Mouse (Mus musculus): Measurements from ENCODE around the gene Mturn. TPM values are rescaled to one million over a fixed set of nuclear protein-coding genes. Genes with fewer than 3 reads are reported as not detected.
A peak's percentile ranks its signal among the peaks of the same experiment; 100 is the strongest.

Gene Mturn
- total RNA-seq, 2 experiments from 2014 or later, result 14.5 to 16.1 TPM

- no peak for DNase-seq (ENCODE audit: low spot score)
- intact Hi-C loops (cut with DNase I), result no loop called here
Measured at GRCm38 (mm10) chr6:54691368-54692116, 10.1 kb downstream of the Mturn start.

DNA sequence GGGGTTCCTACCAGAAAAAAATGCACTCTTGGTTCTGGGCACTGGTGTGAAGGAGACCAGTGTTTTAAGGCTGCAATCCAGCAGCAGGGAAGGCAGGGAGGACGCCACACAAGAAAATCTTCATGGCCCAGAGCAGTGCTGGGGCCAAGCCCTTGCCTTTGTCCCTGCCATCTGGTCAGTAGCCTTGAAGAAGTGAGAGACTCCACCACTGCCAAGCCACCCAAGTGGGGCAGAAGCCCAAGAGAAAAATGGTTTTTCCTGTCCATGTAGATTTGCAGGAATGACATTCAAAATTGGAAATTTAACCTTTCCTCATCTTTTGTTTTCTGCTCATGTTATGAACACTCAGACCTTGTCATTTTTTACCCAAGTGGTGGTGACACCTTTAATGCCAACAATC is 10.8 kb downstream of the Mturn start:
- DNase-seq (ENCODE audit: low spot score), result no peak
- intact Hi-C loops (cut with DNase I), result no loop called here

DNA sequence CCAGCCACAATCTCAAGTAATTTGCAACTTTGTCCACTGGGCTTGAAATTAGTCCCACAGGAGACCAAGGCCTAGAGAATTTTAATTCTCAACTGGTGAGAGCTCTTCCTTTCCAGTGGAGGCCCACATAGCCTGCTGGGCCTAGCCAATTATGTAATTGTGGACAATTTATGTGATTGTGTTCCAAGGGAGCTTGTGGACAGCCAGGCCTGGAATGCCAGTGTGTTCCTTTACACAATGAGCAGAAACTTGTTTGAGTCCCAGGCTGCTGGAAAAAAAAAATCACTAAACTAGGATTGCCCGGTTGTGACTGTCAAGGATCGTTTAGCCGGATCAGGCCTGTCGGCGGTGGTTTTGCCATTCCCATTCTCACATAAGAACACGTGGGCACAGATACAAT is 11.9 kb downstream of the Mturn start:
- DNase-seq (ENCODE audit: low spot score), result no peak
- intact Hi-C loops (cut with DNase I), result no loop called here

- DNase-seq (ENCODE audit: low spot score), result no peak
- intact Hi-C loops (cut with DNase I), result no loop called here
Measured at GRCm38 (mm10) chr6:54698691-54699476, 17.5 kb downstream of the Mturn start.

DNA sequence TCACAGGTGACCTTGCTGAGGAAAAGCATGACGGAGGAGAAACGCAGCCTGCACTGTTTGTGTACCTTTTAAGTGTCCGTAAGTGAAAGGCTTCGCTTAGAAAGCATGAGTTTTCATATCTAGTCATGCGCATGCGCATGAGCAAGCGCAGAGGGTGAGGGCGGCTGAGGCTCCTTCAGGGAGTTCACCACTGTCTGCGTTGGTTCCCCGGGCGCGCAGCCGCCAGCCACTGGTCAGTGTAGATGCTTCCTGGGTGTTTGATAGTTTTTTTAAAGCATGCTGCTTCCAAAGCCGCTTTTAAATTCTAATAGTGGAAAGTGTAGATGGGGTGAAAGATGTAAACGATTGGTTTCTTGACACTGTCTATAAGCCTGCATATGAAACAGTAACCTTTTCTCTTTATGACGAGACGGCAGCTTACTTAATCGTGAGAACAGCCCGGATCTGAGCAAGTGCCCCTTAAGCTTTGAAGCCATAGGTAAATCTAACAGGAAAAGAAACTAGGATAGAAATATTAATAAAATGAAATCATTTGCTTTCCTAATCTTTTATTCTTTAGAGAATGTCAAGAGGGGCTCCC is 18.1 kb downstream of the Mturn start:
- intact Hi-C loops (cut with DNase I), result no loop called here
- DNase-seq (ENCODE audit: low spot score), result peak; percentile 49

DNA sequence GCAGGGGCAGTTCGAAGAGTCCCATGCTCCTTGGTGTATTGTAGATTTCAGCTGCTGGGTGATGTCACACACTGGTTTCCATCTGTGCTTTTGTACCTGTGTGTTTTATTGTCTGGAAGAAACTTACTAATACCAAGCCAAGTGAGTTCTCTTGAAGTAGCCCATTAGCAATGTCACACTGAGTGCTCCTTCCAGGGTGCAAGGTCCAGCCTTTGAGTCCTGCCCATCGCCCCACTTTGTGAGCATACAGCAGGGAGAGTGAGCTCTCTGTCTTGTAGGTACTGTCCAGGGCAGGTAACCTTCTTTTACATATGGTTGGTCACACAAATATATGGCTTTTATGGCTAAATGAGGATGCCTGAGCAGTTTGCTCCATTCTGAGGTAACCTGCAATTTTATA is 19.1 kb downstream of the Mturn start:
- intact Hi-C loops (cut with DNase I), result no loop called here
- DNase-seq (ENCODE audit: low spot score), result no peak

DNA sequence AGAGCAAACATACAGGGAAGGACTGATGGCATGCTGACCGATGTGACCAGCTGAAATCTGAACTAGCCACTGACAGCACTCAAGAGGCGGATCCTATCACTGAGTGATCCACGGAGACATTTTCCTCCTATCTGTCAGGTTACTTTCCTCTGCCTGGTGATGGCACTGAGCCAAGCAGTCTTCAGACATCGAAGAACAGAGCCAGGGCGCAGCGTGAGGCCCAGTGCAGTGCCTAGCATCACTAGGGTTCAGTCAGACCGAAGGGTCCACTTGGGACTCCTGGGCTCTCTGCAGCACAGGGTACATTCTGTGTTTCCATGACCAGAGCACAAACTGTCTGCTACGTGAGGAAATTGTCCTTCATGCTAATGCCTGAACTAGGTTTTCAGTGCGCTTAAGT is 20.5 kb downstream of the Mturn start:
- intact Hi-C loops (cut with DNase I), result no loop called here

DNA sequence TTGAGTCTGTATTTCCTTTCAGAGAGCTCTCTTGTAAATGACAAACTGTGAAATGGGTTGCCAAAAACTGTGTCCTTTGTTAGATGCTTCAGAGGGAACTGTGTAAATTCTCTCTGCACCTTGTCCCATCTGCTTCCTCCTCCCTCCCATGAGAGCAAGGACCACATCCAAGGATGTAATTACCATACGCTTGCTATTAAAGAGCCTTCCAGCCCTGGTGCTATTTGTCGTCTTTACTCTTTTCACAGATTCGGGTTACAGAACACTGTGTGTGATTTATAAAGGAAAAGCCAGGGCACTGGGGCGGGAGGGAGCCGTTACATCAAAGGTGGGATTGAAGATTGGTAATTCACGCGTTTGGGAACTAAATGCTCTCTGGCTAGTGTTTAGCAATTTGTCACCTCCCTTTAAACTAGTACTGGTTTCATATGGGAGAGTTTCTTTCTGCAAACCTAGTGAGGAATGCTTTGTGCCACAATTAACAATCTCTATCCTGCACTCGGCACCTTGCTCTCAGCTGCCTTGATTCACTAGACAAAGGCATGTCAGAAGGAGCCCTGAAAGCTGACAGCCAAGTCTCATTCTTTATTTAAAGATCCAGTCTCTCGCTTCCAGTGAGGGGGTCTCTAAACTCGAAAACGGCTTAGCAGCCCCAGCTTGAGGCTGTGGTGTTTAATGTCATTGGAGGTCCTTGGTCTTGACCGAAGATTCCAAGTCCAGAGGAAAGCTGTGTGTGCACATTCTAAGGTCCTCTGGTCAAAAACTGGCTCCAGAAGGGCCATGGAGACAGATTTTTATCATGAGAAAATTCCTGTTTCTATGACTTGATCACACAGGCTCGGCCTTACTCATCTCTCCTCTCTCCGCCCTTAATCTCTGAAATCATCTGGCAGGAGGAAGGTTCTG is 22.5 kb downstream of the Mturn start:
- DNase-seq (ENCODE audit: low spot score), result no peak

More for the DNA sequence above, 20.5 kb downstream of the Mturn start:
- no peak for DNase-seq (ENCODE audit: low spot score)

DNA sequence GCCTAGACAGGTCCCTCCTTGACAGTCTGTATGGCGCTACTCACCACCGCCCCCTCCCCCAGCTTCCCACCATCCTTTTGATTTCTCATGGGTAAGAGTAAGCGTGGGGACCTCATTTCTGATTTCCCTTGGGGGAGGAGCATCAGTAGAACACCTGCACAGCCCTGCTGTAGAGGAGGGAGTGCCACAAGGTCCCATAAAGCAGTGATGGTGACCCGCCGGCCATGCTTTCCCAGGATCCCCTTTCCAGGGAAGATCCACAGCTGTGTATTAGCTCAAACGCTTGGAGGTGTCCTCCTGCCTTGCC is 23.1 kb downstream of the Mturn start:
- DNase-seq (ENCODE audit: low spot score), result no peak
- intact Hi-C loops (cut with DNase I), result loop anchor here (2.0 kb wide), 1 partner anchor 212 kb away; no protein-coding TSS in a partner anchor

More for the DNA sequence above, 22.5 kb downstream of the Mturn start:
- intact Hi-C loops (cut with DNase I), result loop anchor here (2.0 kb wide), 1 partner anchor 213 kb away; no protein-coding TSS in a partner anchor

DNA sequence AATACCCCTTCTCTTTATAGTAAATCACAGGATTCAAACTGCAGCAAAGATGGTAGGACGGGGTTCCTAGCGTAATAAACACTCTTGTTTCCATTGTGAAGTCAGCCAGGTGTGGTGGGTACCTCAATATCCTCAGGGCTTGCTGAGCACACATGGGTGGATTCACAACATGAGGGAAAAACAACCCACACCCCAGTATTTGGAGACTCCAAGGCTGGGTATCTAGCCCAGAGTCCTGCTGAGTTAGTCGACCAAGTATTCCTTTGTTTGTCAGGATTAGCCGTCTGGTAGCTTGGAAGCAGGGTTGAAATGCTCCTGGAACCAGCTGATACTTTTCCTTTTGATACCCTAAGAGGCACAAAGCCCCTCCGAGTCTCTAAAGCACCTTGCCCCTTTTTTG is 23.4 kb downstream of the Mturn start:
- intact Hi-C loops (cut with DNase I), result loop anchor here (2.0 to 5.0 kb wide), 4 partner anchors 102 to 462 kb away; partner anchors contain the start of gene Ggct
- DNase-seq (ENCODE audit: low spot score), result no peak

DNA sequence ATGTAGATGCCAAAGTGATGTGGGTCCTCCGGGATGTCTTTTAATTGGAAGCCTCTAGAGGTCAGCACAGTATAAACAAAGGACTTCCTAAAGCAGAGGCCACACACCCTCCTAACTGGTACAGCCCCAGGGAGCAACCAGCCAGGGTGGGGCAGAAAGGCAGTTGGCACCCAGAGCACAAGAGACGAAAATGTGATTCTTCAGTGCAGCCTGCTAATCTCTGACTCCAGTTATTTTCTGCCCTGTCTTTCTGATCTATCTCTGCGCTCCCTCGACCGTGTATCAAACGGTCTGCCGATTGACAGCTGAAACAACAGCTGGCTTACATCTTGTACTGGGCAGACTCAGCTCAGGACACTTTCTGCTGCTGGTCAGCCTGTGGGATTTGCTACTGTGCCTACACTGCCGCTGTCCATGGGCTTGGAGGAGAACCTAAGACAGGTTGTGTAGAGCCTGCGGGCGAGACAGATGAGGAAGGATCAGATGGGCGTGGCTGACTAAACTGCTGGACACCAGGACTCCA is 24.0 kb downstream of the Mturn start:
- intact Hi-C loops (cut with DNase I), result loop anchor here (2.0 to 5.0 kb wide), 4 partner anchors 102 to 462 kb away; partner anchors contain the start of gene Ggct
- DNase-seq (ENCODE audit: low spot score), result peak; percentile 32

GRCm38 (mm10) chr6:54706099-54706498 is 24.7 kb downstream of the Mturn start:
- intact Hi-C loops (cut with DNase I), result loop anchor here (5.0 kb wide), 3 partner anchors 101 to 461 kb away; partner anchors contain the start of gene Ggct
- no peak for DNase-seq (ENCODE audit: low spot score)

- intact Hi-C loops (cut with DNase I), result loop anchor here (5.0 kb wide), 3 partner anchors 101 to 461 kb away; partner anchors contain the start of gene Ggct
- no peak for DNase-seq (ENCODE audit: low spot score)
Measured at GRCm38 (mm10) chr6:54706611-54707172, 25.3 kb downstream of the Mturn start.

- no peak for DNase-seq (ENCODE audit: low spot score)
- intact Hi-C loops (cut with DNase I), result loop anchor here (5.0 kb wide), 3 partner anchors 99 to 459 kb away; partner anchors contain the start of gene Ggct
Measured at GRCm38 (mm10) chr6:54708646-54709045, 27.2 kb downstream of the Mturn start.

GRCm38 (mm10) chr6:54715697-54716096 is 34.3 kb downstream of the Mturn start:
- intact Hi-C loops (cut with DNase I), result no loop called here
- DNase-seq (ENCODE audit: low spot score), result no peak

DNA sequence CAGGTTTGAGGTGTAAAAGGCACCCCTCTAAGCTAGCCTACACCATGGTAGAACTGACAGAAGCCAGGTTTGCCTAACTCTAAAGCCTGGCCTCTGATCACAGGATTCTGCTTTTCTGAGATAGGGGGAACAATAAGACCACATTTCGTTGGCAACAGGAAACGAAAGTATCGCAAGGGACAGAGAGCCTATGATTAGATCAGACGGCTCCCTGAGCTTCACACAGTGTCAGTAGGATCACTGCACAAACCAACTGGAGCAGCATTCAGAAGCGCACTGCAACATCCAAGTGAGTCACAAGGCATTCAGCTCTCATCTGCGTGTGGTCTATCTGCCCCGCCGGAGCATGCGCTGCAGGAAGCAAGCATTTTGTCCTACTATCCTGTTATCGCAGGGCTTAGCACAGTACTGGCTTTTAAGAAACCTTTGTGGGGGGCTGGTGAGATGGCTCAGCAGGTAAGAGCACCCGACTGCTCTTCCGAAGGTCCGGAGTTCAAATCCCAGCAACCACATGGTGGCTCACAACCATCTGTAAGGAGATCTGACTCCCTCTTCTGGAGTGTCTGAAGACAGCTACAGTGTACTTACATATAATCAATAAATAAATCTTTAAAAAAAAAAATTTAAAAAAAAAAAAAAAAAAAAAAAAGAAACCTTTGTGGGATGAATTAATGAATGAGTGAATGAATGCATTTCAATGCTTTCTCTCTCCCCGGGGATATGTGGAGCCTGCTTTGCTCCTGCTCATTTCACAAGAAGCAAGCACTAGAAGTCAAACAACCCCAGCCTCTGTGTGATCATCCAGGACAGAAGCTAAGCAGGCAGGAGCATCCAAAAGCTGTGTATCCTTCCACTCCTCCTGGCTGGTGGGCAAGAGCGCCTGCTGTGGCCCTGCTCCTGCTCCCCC is 37.6 kb downstream of the Mturn start:
- intact Hi-C loops (cut with DNase I), result no loop called here
- DNase-seq (ENCODE audit: low spot score), result no peak

- intact Hi-C loops (cut with DNase I), result no loop called here
- no peak for DNase-seq (ENCODE audit: low spot score)
Measured at GRCm38 (mm10) chr6:54719686-54720310, 38.4 kb downstream of the Mturn start.

Data from heart, postnatal 25 days (tissue).